Mouse (Mus musculus) ES-Bruce4 (cell line): Measurements from ENCODE around the gene Smoc1.

Source experiments
- CTCF ChIP-seq: IDR thresholded peaks from one replicate; pipeline ENCODE4 v1.8.1; 2011; ENCODE audit warnings: low read depth, low read length
- EP300 ChIP-seq: IDR thresholded peaks from 2 replicates; pipeline ENCODE4 v1.6.1; 2011; ENCODE audit warnings: low read depth, low read length; ENCODE audit not compliant: insufficient read depth
- POLR2A ChIP-seq: IDR thresholded peaks from one replicate; pipeline ENCODE4 v1.8.1; 2011; ENCODE audit warnings: low read length; ENCODE audit not compliant: insufficient read depth

DNA sequence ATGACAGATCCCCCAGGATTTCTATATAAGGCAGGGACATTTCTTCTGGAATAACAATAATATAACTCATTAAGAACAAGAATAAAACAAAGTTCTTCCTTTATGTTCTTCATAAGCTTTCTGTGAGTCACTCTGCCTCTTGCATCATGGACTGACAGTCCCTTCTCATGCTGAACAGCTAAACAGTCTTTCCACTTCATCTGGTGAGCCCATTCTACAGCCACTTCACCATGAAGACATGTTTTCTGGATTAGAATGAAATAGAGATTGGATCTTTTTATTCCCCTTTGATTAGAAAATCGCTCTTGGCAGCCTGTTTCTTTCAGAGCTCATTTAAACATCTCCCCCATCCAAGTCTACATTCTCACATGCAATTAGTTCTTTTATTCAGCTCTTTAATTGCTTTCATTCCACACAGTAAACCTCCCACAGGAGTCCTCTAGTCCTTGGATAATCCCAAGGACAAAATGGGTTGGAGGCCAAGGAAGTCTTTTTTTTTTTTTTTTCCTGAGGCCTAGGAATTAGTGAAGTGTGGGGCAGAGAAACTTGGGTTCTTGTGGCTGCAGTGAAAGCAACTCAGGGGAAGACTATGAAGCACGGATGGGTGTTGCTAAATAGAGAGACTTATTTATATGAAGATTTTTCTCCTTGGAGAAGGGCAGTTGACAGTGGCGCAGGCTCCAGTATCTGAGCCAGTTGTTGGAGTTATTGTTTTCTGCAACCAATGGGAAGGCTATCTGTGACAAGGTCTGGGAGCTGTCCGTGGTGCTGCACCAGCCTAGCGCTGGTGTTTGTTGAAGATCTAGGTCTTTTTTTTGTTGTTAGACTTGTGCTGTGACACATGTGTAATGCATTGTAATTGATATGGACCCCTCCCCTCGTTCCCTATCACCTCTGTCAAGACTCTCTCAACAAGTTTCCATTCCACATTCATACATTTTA, 179.3 kb downstream of the Smoc1 start:
- no peak for TF ChIP-seq CTCF
- no peak for TF ChIP-seq POLR2A
- no peak for TF ChIP-seq EP300
